Mouse (Mus musculus) forebrain, embryonic 12.5 days (tissue): ENCODE measurements around the gene Trmt1. TPM values are rescaled to one million over a fixed set of nuclear protein-coding genes. Genes with fewer than 3 reads are reported as not detected.

Source experiments
- ATAC-seq: fragments of 200-750 bp; cut with Nextera tagmentation; 2 replicates; pipeline ENCODE4 v1.8.0; 2017; ENCODE audit warnings: moderate TSS enrichment; ENCODE audit not compliant: low FRiP score
- H3K27ac ChIP-seq: fragments of 300-500 bp; sonication (generic); 2 replicates; pipeline ENCODE4 v1.5.1; 2016; ENCODE audit warnings: mild to moderate bottlenecking
- H3K27me3 ChIP-seq: fragments of 300-500 bp; sonication (generic); 2 replicates; pipeline ENCODE4 v1.6.1; 2016; ENCODE audit warnings: mild to moderate bottlenecking
- H3K36me3 ChIP-seq: fragments of 300-500 bp; sonication (generic); replicated peaks from 2 replicates; pipeline ENCODE4 v1.6.1; 2016; ENCODE audit warnings: mild to moderate bottlenecking
- H3K4me1 ChIP-seq: fragments of 300-500 bp; sonication (generic); 2 replicates; pipeline ENCODE4 v1.6.1; 2016
- H3K4me2 ChIP-seq: fragments of 300-500 bp; sonication (generic); 2 replicates; pipeline ENCODE4 v1.6.1; 2016; ENCODE audit warnings: mild to moderate bottlenecking, moderate library complexity
- H3K4me3 ChIP-seq: fragments of 300-500 bp; sonication (generic); replicated peaks from 2 replicates; pipeline ENCODE4 v1.5.1; 2016; ENCODE audit warnings: mild to moderate bottlenecking
- H3K9ac ChIP-seq: fragments of 300-500 bp; sonication (generic); 2 replicates; pipeline ENCODE4 v1.6.1; 2016; ENCODE audit warnings: mild to moderate bottlenecking
- H3K9me3 ChIP-seq: fragments of 300-500 bp; sonication (generic); 2 replicates; pipeline ENCODE4 v1.6.1; 2016
- WGBS: fragments of 180-500 bp; shearing (Covaris S2); methylation state at CpG from one replicate; pipeline ENCODE4 v1.1.7; 2016; 5-methylcytosine and 5-hydroxymethylcytosine counted together
- polyA plus RNA-seq: library from polyadenylated mRNA; unstranded; fragments of >200 nt; fragmentation: Nextera tagmentation; extraction: Ambion mirVana; gene quantifications from 2 replicates; pipeline ENCODE4 v1.2.1, GENCODE M21; 2016

Gene Trmt1
- polyA plus RNA-seq, 1 experiment from 2014 or later, result 59.6 TPM

DNA sequence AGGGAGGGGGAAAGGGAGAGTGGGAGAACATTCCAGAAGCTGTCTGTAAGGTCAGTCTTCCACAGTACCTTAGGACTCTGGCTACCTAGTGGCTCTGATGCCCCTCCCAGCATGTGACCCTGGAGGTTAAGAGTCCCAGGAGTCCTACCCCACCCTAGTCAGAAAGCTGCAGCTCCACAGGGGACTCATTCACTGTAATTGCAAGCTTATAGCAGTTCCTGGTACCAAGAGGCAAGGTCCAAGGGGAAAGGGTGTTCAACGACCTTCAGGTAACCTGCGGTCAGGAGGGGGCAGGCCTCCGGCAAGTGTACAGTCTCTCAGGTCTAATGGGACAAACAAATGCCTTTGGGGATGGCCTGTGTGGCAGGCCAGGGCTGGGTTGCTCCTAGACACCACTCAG is 35.9 kb upstream of the Trmt1 start:
- Histone ChIP-seq H3K9me3 (no peaks in the 10 kb centered on the region), H3K4me3 (no peak overlapping the region), H3K4me2 (no peak overlapping the region), H3K27me3 (no peaks in the 10 kb centered on the region), H3K9ac (no peak overlapping the region), H3K27ac (peak overlapping the region; percentile 53; the same call in 1 of the 2 replicates), H3K36me3 (no peaks in the 10 kb centered on the region), H3K4me1 (peaks cover 21% of the 10 kb centered on the region)
- ATAC-seq, result no peak
- WGBS, result 37% methylated on average over 3 of the region's 3 CpGs

DNA sequence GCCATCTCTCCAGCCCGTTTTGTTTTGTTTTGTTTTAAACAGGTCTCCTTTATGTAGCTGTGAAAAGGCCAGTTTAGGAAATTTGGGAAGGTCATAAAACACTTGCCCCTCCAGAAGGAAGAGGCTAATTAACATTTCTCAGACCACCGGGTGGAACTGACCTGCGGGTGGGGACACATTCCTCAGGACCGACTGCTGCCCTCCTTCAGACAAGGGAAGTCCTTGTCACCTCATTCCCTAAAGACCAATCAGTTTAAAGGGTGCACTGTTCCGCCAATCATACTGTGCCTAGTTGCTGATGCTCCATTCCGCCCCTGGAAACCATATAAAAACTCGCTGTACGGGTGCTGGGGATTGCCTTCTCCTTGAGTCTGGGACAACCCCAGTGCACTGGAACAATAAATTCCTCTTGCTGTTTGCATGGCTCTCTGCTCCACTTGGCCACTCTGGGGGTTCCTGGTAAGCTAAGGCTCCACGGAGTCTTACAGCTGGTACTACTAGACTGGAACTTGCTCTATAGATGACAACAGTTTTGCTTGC is 32.9 kb upstream of the Trmt1 start:
- H3K36me3 ChIP-seq, result no peaks in the 10 kb centered on the region
- ATAC-seq, result no peak
- H3K9me3 ChIP-seq, result no peaks in the 10 kb centered on the region
- peaks cover 40% of the 10 kb centered on the region for H3K4me1 ChIP-seq
- 69% methylated on average over 9 of the region's 9 CpGs for WGBS
- H3K4me3 ChIP-seq, result no peak overlapping the region
- H3K27ac ChIP-seq, result no peak overlapping the region; the same call in 1 of the 2 replicates
- H3K9ac ChIP-seq, result no peak overlapping the region
- H3K4me2 ChIP-seq, result no peak overlapping the region
- H3K27me3 ChIP-seq, result 0 out of 2 replicates have a peak, but pooled peaks cover 5% of the 10 kb centered on the region

DNA sequence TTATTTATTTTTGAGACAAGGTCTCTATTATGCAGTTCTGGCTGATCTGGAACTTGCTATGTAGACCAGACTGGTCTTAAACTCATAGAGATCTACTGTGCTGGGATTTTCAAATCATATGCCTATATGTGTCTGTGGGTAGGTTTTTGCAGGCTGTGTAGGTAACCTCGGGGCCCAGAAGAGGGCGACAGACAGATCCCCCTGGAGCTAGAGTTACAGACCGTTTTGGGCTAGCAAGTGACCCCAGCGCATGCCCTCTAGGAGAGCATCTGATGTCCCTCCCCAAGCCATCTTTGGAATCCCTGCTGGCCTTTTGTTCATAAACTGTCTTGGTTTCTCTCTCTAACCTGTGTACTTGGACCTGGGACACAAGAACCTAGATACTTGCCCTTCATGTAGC is 31.5 kb upstream of the Trmt1 start:
- no peak overlapping the region for H3K4me2 ChIP-seq
- 42% methylated on average over 4 of the region's 4 CpGs for WGBS
- H3K9ac ChIP-seq, result no peak overlapping the region
- peaks cover 42% of the 10 kb centered on the region for H3K4me1 ChIP-seq
- H3K27me3 ChIP-seq, result 0 out of 2 replicates have a peak, but pooled peaks cover 5% of the 10 kb centered on the region
- H3K36me3 ChIP-seq, result no peaks in the 10 kb centered on the region
- ATAC-seq, result no peak
- peak overlapping the region; percentile 88 for H3K27ac ChIP-seq
- H3K4me3 ChIP-seq, result no peak overlapping the region
- no peaks in the 10 kb centered on the region for H3K9me3 ChIP-seq

DNA sequence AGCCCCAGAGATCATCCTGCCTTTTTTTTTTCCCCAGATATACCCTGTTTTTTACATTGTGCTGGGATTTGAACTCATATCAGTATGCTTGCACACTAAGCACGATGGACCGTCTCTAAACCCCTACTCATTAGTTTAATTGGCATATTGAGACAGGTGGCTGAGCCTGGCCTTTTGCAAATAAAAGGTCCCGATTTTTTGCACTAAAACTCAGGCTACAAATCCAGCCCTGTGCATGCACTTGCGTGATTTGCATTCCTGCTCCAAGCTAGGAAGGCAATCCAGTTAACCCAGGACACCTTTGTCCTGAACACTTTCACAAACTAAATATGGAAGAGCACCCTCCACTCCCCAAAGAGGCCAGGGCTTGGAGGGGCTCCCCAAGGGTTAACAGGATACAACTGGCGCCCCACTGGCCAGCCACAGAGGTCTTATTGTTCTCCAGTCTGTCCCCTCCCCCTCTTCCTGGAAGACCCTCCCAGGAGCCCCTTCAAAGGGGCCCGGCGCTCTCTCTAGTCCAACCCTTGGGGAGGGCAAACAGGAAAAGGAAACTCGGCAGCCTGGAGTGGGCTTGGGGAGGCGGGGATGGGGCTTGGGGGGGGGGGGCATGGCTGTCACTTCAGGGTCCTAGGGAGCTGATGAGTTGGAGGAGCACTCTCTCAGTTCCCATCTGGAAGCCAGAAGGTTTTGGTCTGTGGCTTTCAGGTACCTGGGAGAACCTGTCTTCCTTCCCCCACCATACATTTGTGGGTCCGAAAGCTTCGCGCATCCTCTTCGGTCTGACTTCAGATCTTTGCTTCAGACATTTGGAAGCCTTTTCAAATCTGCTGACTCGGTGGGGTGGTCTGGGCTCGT is 30.5 kb upstream of the Trmt1 start:
- H3K4me1 ChIP-seq, result peaks cover 47% of the 10 kb centered on the region
- no peaks in the 10 kb centered on the region for H3K9me3 ChIP-seq

DNA sequence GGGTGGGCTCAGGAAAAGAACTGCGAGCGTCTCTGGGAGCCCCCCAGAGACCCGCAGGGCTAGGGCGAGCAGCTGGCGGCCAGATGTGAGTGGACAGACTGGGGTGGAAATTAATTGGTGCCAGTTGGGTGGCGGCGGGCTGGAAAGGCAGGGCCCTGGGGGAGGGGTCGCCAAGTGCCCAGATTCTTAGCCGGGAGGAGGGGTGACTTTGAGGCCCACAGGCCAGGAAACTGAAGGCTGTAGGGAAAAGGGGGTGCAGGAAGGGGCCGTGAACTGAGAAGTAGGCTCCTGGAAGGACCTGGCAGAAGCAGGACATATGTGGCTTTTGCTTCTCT is 29.9 kb upstream of the Trmt1 start:
- H3K4me3 ChIP-seq, result peak overlapping the region; percentile 33
- 0 out of 2 replicates have a peak, but pooled peaks cover 5% of the 10 kb centered on the region for H3K27me3 ChIP-seq
- ATAC-seq, result no peak
- H3K27ac ChIP-seq, result peak overlapping the region; percentile 88
- WGBS, result under 1% methylated on average over 10 of the region's 10 CpGs
- H3K4me2 ChIP-seq, result peak overlapping the region; percentile 61
- peaks cover 51% of the 10 kb centered on the region for H3K4me1 ChIP-seq
- no peaks in the 10 kb centered on the region for H3K9me3 ChIP-seq
- H3K9ac ChIP-seq, result peak overlapping the region; percentile 51
- H3K36me3 ChIP-seq, result no peaks in the 10 kb centered on the region

More for the DNA sequence above, 30.5 kb upstream of the Trmt1 start:
- H3K27me3 ChIP-seq, result 0 out of 2 replicates have a peak, but pooled peaks cover 5% of the 10 kb centered on the region
- H3K36me3 ChIP-seq, result no peaks in the 10 kb centered on the region
- peak overlapping the region; percentile 88 for H3K27ac ChIP-seq
- H3K4me3 ChIP-seq, result peak overlapping the region; percentile 33
- H3K4me2 ChIP-seq, result peak overlapping the region; percentile 61
- peak overlapping the region; percentile 51 for H3K9ac ChIP-seq
- ATAC-seq, result peak; percentile 75
- under 1% methylated on average over 13 of the region's 15 CpGs for WGBS

DNA sequence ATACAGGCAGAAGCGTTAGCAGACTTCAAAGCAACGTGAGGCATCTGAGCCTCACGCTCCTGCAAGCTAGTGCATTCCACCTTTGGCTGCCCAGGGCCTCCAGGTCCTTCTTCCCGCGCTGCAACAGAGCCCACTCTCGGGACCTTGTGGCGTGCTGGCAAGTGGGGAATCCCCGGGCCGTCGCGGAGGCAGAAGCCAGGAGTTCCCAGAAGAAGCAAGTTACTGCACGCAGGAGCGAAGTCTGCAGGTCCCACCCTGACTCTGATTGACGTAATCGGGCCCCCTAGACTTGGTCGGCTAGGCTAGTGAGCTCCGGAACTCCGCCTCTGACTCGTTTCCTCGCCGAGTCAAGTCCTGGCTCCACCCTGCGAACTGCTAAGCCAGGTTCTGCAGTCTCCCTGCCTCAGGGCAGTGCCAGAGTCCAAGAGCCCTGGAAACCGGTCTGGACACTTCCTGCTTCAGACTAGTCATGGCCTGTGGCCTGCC is 29.4 kb upstream of the Trmt1 start:
- Histone ChIP-seq H3K4me3 (peak overlapping the region; percentile 33), H3K27me3 (0 out of 2 replicates have a peak, but pooled peaks cover 5% of the 10 kb centered on the region), H3K4me2 (peak overlapping the region; percentile 61), H3K9ac (peak overlapping the region; percentile 51), H3K9me3 (no peaks in the 10 kb centered on the region), H3K27ac (peak overlapping the region; percentile 88), H3K4me1 (peaks cover 56% of the 10 kb centered on the region), H3K36me3 (no peaks in the 10 kb centered on the region)
- ATAC-seq, result no peak
- under 1% methylated on average over 23 of the region's 23 CpGs for WGBS

DNA sequence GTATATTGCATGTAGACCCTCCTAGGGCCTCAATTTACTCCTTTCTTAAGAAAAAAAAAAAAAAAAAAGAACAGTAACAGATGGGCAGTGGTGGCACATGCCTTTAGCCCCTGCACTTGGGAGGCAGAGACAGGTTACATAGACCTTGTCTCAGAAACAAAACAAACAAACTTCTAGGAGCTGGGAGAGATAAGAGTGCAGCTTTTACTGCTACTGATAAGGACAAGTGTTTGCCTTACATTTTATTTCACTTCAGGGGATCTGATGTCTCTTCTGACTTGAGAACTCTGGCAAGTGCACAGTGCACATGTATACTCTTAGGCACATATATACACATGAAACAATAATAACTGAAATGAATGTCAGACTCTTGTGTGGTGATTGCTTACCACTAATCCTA is 28.9 kb upstream of the Trmt1 start:
- H3K27me3 ChIP-seq, result 0 out of 2 replicates have a peak, but pooled peaks cover 5% of the 10 kb centered on the region
- no peak overlapping the region for H3K4me3 ChIP-seq

DNA sequence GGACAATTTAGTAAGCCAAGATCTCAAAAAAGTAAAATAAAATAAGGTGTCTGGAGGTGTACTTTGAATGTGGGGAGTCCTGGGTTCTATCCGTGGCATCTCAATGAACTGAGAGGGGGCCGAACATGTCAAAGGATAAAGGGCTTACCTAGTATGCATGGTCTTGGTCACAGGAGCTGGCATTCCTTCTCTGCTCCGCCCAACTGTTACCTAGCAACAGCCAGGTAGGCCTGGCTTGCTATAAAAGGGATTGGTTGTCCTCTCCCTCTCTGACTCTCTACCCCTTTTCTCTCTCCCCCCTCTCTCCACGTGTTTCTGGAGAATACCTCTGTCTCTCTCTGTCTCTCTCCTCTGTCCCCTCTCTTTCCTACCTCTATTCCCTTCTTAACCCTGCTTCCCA is 28.4 kb upstream of the Trmt1 start:
- ATAC-seq, result no peak
- no peak overlapping the region for H3K9ac ChIP-seq
- no peak overlapping the region for H3K4me2 ChIP-seq
- H3K4me3 ChIP-seq, result no peak overlapping the region
- H3K27ac ChIP-seq, result no peak overlapping the region
- H3K36me3 ChIP-seq, result no peaks in the 10 kb centered on the region
- H3K4me1 ChIP-seq, result peaks cover 62% of the 10 kb centered on the region
- H3K9me3 ChIP-seq, result no peaks in the 10 kb centered on the region
- WGBS, result 38% methylated on average over 4 of the region's 4 CpGs
- 0 out of 2 replicates have a peak, but pooled peaks cover 5% of the 10 kb centered on the region for H3K27me3 ChIP-seq

More for the DNA sequence above, 28.9 kb upstream of the Trmt1 start:
- Histone ChIP-seq H3K9me3 (no peaks in the 10 kb centered on the region), H3K4me1 (peaks cover 61% of the 10 kb centered on the region), H3K9ac (no peak overlapping the region), H3K36me3 (no peaks in the 10 kb centered on the region), H3K27ac (peak overlapping the region; percentile 88), H3K4me2 (peak overlapping the region; percentile 61)
- no peak for ATAC-seq

DNA sequence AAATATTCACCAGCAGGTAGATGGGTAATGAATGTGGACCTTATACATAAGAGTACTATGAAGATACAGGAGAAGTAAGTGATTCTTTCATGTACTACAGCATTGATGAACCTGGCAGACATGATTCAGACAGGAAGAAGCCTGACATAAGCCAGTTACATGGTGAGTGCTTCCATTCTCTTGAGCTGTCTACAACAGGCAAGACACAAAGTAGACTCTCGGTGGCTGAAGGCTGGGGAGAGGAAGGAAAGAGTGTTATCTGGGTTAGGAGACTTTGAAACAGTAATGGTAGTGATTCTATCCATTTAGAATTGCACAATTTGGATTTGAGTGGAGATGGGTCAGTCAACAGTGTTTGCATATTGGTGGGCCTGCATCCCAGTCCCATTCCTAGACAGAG is 27.2 kb upstream of the Trmt1 start:
- H3K4me2 ChIP-seq, result no peak overlapping the region
- H3K9me3 ChIP-seq, result no peaks in the 10 kb centered on the region
- peaks cover 71% of the 10 kb centered on the region for H3K4me1 ChIP-seq
- 0 out of 2 replicates have a peak, but pooled peaks cover 5% of the 10 kb centered on the region for H3K27me3 ChIP-seq
- 55% methylated on average over 1 of the region's 1 CpGs for WGBS
- no peak overlapping the region for H3K4me3 ChIP-seq
- no peak overlapping the region for H3K27ac ChIP-seq
- ATAC-seq, result no peak
- H3K9ac ChIP-seq, result no peak overlapping the region
- H3K36me3 ChIP-seq, result no peaks in the 10 kb centered on the region

DNA sequence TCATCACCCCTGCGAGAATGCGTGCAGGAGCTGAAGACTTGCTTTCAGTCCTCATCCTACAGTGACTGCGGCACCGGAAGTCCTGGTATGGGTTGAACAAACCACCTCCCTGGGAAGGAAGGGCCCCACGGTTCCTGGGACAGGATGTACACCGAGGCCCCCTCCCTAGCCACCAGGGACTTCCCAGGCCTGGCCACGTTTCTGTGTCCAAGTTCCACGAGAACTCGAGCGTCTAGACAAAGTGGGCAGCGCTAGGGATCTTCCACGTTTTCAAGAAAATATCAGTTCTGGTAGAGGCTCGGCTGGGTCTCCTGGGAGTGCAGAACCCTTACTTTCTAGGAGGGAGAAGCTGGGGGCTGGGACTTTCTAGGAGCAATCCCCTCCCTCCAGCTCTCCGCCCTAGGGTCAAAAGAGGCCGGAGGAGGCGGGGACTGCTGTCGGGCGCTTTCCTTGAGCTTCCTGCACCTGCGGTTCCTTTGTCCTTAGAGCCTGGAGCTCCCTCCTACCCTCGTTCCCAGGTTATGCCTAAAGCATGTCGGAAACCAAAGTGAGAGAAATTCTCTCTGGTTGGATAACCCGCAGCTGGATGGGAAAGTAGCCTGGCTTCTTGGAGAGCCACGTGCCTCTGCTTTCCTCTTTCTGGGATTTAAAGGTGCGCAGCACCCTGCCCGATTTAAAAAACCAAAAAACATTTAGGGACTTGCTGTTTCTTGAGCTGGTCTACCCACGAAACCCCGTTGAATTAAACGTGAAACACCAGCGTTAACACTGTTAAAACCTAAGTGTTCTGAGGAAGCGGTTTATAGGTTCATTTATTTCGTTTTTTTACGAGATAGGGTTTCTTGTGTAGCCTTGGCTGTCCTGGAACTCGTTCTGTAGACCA is 25.9 kb upstream of the Trmt1 start:
- H3K4me2 ChIP-seq, result peak overlapping the region; percentile 82
- 0 out of 2 replicates have a peak, but pooled peaks cover 5% of the 10 kb centered on the region for H3K27me3 ChIP-seq
- no peaks in the 10 kb centered on the region for H3K9me3 ChIP-seq
- H3K4me1 ChIP-seq, result peaks cover 65% of the 10 kb centered on the region
- no peaks in the 10 kb centered on the region for H3K36me3 ChIP-seq
- 2% methylated on average over 33 of the region's 33 CpGs for WGBS
- H3K4me3 ChIP-seq, result peak overlapping the region; percentile 53
- H3K9ac ChIP-seq, result peak overlapping the region; percentile 72
- ATAC-seq, result no peak
- H3K27ac ChIP-seq, result peak overlapping the region; percentile 74

DNA sequence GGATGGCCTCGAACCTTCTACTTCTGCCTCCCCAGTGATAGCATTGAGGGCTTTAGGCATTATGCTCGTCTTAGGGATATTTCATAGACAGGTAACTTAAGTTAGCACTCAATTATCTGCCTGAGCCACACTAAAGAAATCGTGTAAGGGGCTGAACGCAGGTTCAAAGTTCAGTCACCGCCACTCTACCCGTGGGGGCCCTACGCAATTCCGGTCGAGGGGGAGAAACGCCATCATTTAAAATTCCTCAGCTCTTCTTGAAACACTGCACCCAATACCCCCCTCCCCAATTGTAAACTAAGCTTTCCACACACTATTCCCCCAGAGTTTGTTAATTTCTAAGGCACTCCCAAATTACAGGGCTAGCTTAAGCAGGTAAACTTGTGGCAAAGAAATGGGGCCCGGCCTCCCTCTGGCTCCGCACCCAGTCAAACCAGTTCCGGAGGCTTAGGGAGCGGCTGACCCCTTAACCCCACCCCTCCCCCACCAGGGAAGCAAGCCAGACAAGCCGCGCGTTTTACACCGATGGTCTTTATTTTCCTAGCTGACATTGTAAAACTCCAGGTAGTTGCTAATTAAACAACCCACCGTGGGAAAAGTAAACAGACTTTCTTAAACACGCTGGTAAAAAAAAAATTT is 25.2 kb upstream of the Trmt1 start:
- ATAC-seq, result no peak
- H3K9me3 ChIP-seq, result no peaks in the 10 kb centered on the region
- H3K9ac ChIP-seq, result peak overlapping the region; percentile 72
- H3K27ac ChIP-seq, result peak overlapping the region; percentile 74
- 0 out of 2 replicates have a peak, but pooled peaks cover 5% of the 10 kb centered on the region for H3K27me3 ChIP-seq
- H3K4me3 ChIP-seq, result peak overlapping the region; percentile 53
- WGBS, result 1% methylated on average over 20 of the region's 20 CpGs
- no peaks in the 10 kb centered on the region for H3K36me3 ChIP-seq
- H3K4me1 ChIP-seq, result peaks cover 64% of the 10 kb centered on the region
- H3K4me2 ChIP-seq, result peak overlapping the region; percentile 82
